ENCODE assay signal across 20 mouse cellular contexts in genomic region chr3:87553196-87553935, GRCm38 (mm10). TPM values are rescaled to one million over a fixed set of nuclear protein-coding genes. Genes with fewer than 3 reads are reported as not detected.
DNase-seq lines count a peak whose midpoint lies in the region; ATAC-seq and TF ChIP-seq lines count a peak whose summit lies in the region.
"Had no signal": no experiment of that assay in that cellular context is flagged by ENCODE, and none has a peak within 500 bp of the region (broad histone marks: within the 10 kb centered on the region; RNA-seq: fewer than 3 reads in every experiment).

No protein-coding gene starts in this region.

- no peak overlapping the region for H3K9ac ChIP-seq in heart, postnatal 0 days (replicated peaks; ENCODE audit: low read depth, low read length)
- no peak overlapping the region for H3K9ac ChIP-seq in intestine, embryonic 15.5 days
- H3K9ac ChIP-seq: embryonic facial prominence, embryonic 15.5 days; heart, embryonic 13.5 days; kidney, embryonic 15.5 days; liver, embryonic 14.5 days; midbrain, embryonic 13.5 days; neural tube, embryonic 15.5 days had no signal

- ATAC-seq in heart, postnatal 0 days (ENCODE audit: insufficient read depth, low read depth) = no peak
- ATAC-seq in intestine, embryonic 15.5 days = no peak
- ATAC-seq: inflammation-experienced regulatory T-cells, adult 6 months; midbrain, embryonic 13.5 days had no signal

- no peak overlapping the region for H3K4me3 ChIP-seq in heart, postnatal 0 days (ENCODE audit: low read depth, low read length)
- H3K4me3 ChIP-seq in intestine, embryonic 15.5 days (replicated peaks) = no peak overlapping the region
- H3K4me3 ChIP-seq: embryonic facial prominence, embryonic 15.5 days; heart, embryonic 13.5 days; kidney, embryonic 15.5 days; midbrain, embryonic 13.5 days; myocyte; neural tube, embryonic 15.5 days had no signal

- H3K36me3 ChIP-seq in heart, postnatal 0 days (replicated peaks; ENCODE audit: control insufficient read depth, insufficient read depth, low read length) = no peaks in the 10 kb centered on the region
- no peaks in the 10 kb centered on the region for H3K36me3 ChIP-seq in intestine, embryonic 15.5 days
- H3K36me3 ChIP-seq: embryonic facial prominence, embryonic 15.5 days; heart, embryonic 13.5 days; kidney, embryonic 15.5 days; midbrain, embryonic 13.5 days; neural tube, embryonic 15.5 days had no signal

- peaks cover 13% of the 10 kb centered on the region for H3K4me1 ChIP-seq in heart, postnatal 0 days (ENCODE audit: control insufficient read depth, insufficient read depth)
- 0 out of 2 replicates have a peak, but pooled peaks cover 8% of the 10 kb centered on the region for H3K4me1 ChIP-seq in intestine, embryonic 15.5 days (replicated peaks)
- H3K4me1 ChIP-seq: embryonic facial prominence, embryonic 15.5 days had no signal

- peak; percentile 66 for DNase-seq in adrenal gland, postnatal 10 days
- DNase-seq in adrenal gland, adult 8-10 months = no peak
- DNase-seq in heart, postnatal 0 days (ENCODE audit: low spot score) = peak; percentile 16
- DNase-seq in heart, postnatal 25 days (ENCODE audit: low spot score) = no peak
- peak; percentile 25 for DNase-seq in ovary, postnatal 14 days (ENCODE audit: low spot score)
- no peak for DNase-seq in ovary, adult 18-20 months (ENCODE audit: low spot score)
- no peak for DNase-seq in layer of hippocampus, postnatal 25 days (ENCODE audit: extremely low spot score in 1 of 2, low spot score in 1 of 2)
- DNase-seq: cerebellum, adult 8-10 months; gastrocnemius, postnatal 10 days; right cerebral cortex, adult 18-20 months; thymus, postnatal 4 days had no signal

- H3K9me3 ChIP-seq in heart, postnatal 0 days (replicated peaks; ENCODE audit: control insufficient read depth, low read length) = no peaks in the 10 kb centered on the region
- no peaks in the 10 kb centered on the region for H3K9me3 ChIP-seq in intestine, embryonic 15.5 days
- H3K9me3 ChIP-seq: embryonic facial prominence, embryonic 15.5 days; heart, embryonic 13.5 days; kidney, embryonic 15.5 days; midbrain, embryonic 13.5 days; neural tube, embryonic 15.5 days had no signal

- H3K4me2 ChIP-seq in heart, postnatal 0 days (ENCODE audit: low read depth, low read length) = no peak overlapping the region
- H3K4me2 ChIP-seq in intestine, embryonic 15.5 days (replicated peaks) = no peak overlapping the region
- H3K4me2 ChIP-seq: embryonic facial prominence, embryonic 15.5 days; heart, embryonic 13.5 days; kidney, embryonic 15.5 days; midbrain, embryonic 13.5 days; neural tube, embryonic 15.5 days had no signal

- 21% methylated on average over 11 of the region's 11 CpGs for WGBS in heart, postnatal 0 days
- 61% methylated on average over 11 of the region's 11 CpGs for WGBS in intestine, embryonic 15.5 days

- intact Hi-C loops in heart, postnatal 25 days (cut with DNase I) = no loop called here

- no peak for TF ChIP-seq CTCF in heart, postnatal 0 days (IDR thresholded peaks at IDR 0.05; ENCODE audit: low read depth)

- H3K27me3 ChIP-seq in heart, postnatal 0 days (ENCODE audit: control insufficient read depth, insufficient read depth, low read length) = peaks cover 9% of the 10 kb centered on the region
- H3K27me3 ChIP-seq in intestine, embryonic 15.5 days (replicated peaks) = 0 out of 2 replicates have a peak, but pooled peaks cover 6% of the 10 kb centered on the region
- H3K27me3 ChIP-seq: neural tube, embryonic 15.5 days had no signal

- no peak for TF ChIP-seq EP300 in heart, postnatal 0 days (IDR thresholded peaks at IDR 0.05; ENCODE audit: low read depth)

- H3K27ac ChIP-seq in heart, postnatal 0 days (ENCODE audit: low read depth) = no peak overlapping the region
- no peak overlapping the region for H3K27ac ChIP-seq in intestine, embryonic 15.5 days
- H3K27ac ChIP-seq: embryonic facial prominence, embryonic 15.5 days; heart, embryonic 13.5 days; kidney, embryonic 15.5 days; liver, embryonic 14.5 days; midbrain, embryonic 13.5 days; neural tube, embryonic 15.5 days had no signal

RNA-seq across cellular contexts. Expression of gene Etv3, which starts 28.2 kb away (rescaled TPM):
- 10 to 100 TPM; 27.4 to 28.4 TPM for total RNA-seq in adrenal gland, postnatal 10 days (2021)
- total RNA-seq in adrenal gland, adult 8-10 months (2022) = 10 to 100 TPM; 19.4 to 24.6 (median 22.4) TPM
- total RNA-seq in heart, postnatal 0 days (2014; rRNA removed; ENCODE audit: low replicate concordance) = 14.2 and 15.3 TPM in 2 replicates
- 7.8 and 8.1 TPM in 2 replicates for polyA plus RNA-seq in heart, postnatal 0 days (2015; fragmentation: Nextera tagmentation; extraction: Ambion mirVana)
- total RNA-seq in heart, postnatal 25 days (2021) = 10 to 100 TPM; 17.7 to 18.3 TPM
- 10 to 100 TPM; 20.2 to 21.6 TPM for total RNA-seq in layer of hippocampus, postnatal 25 days (2021)
- polyA plus RNA-seq in intestine, embryonic 15.5 days (2015; fragmentation: Nextera tagmentation; extraction: Ambion mirVana) = 12.5 and 13.1 TPM in 2 replicates

Comparison
In these comparisons a context has a peak if more than half of its experiments do, and no peak if none do; other contexts are left out.
1. DNase-seq: peak in adrenal gland, postnatal 10 days (single experiment), heart, postnatal 0 days (single experiment) and ovary, postnatal 14 days (single experiment); none in adrenal gland, adult 8-10 months (single experiment), heart, postnatal 25 days (single experiment), ovary, adult 18-20 months (single experiment) and layer of hippocampus, postnatal 25 days (0 of 2).